ENCODE assay signal across 8 mouse cellular contexts in the genomic region with DNA sequence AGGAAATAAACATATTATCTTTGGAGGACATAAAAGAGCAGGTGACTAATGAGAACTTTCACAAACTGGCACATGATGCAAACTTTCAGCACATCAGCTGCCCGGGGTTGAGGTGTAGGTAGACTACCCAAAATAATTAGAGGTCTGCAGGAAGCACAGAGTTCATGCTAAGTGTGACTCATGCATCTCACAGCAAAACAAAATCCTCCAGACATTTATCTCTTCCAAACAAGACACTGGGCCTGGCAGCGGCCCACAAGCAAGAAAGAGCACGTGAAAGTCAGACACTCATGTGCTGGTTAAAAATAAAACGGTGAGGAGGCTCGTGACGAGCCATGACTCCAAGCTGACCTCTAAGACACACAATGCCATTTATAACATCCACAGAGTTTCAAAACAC.
A peak's percentile ranks its signal among the peaks of the same experiment; 100 is the strongest.
DNase-seq lines count a peak whose midpoint lies in the region; ATAC-seq lines count a peak whose summit lies in the region.

No protein-coding gene starts in this region.

- no peaks in the 10 kb centered on the region for H3K9me3 ChIP-seq in forebrain, embryonic 14.5 days (replicated peaks; ENCODE audit: control insufficient read depth, low read length)
- H3K9me3 ChIP-seq in midbrain, embryonic 13.5 days = no peaks in the 10 kb centered on the region
- no peaks in the 10 kb centered on the region for H3K9me3 ChIP-seq in midbrain, embryonic 15.5 days

- H3K4me2 ChIP-seq in forebrain, embryonic 14.5 days (ENCODE audit: low read length) = no peak overlapping the region
- no peak overlapping the region for H3K4me2 ChIP-seq in midbrain, embryonic 13.5 days (replicated peaks)
- no peak overlapping the region for H3K4me2 ChIP-seq in midbrain, embryonic 15.5 days

- H3K9ac ChIP-seq in forebrain, embryonic 14.5 days (ENCODE audit: low read length) = no peak overlapping the region
- no peak overlapping the region for H3K9ac ChIP-seq in midbrain, embryonic 13.5 days (replicated peaks)
- no peak overlapping the region for H3K9ac ChIP-seq in midbrain, embryonic 15.5 days

- peak; percentile 72 for DNase-seq in 3T3-L1 (ENCODE audit: low read depth, low spot score)
- peak; percentile 78 for DNase-seq in adipocyte (ENCODE audit: low spot score)
- DNase-seq in gastrocnemius, postnatal 36 days = peak; percentile 46 to 56
- DNase-seq in kidney, adult 9 months = peak; percentile 72
- no peak for DNase-seq in left cerebral cortex, postnatal 25 days (ENCODE audit: low spot score in 2 of 2)
- no peak for DNase-seq in forebrain, embryonic 14.5 days (ENCODE audit: low spot score)

- H3K4me3 ChIP-seq in forebrain, embryonic 14.5 days (ENCODE audit: low read depth, low read length) = no peak overlapping the region
- H3K4me3 ChIP-seq in midbrain, embryonic 13.5 days (replicated peaks) = no peak overlapping the region
- H3K4me3 ChIP-seq in midbrain, embryonic 15.5 days = no peak overlapping the region

- no peak overlapping the region for H3K27ac ChIP-seq in forebrain, embryonic 14.5 days (ENCODE audit: low read depth, low read length)
- H3K27ac ChIP-seq in midbrain, embryonic 13.5 days = no peak overlapping the region
- H3K27ac ChIP-seq in midbrain, embryonic 15.5 days = no peak overlapping the region

- H3K27me3 ChIP-seq in forebrain, embryonic 14.5 days (replicated peaks; ENCODE audit: control insufficient read depth, insufficient read depth, low read length) = no peaks in the 10 kb centered on the region
- H3K27me3 ChIP-seq in midbrain, embryonic 13.5 days = no peaks in the 10 kb centered on the region
- no peaks in the 10 kb centered on the region for H3K27me3 ChIP-seq in midbrain, embryonic 15.5 days (replicated peaks)

- no peaks in the 10 kb centered on the region for H3K4me1 ChIP-seq in forebrain, embryonic 14.5 days (ENCODE audit: control insufficient read depth, insufficient read depth, low read length)
- H3K4me1 ChIP-seq in midbrain, embryonic 13.5 days (replicated peaks) = no peaks in the 10 kb centered on the region
- no peaks in the 10 kb centered on the region for H3K4me1 ChIP-seq in midbrain, embryonic 15.5 days

- intact Hi-C loops in gastrocnemius, postnatal 36 days (cut with DNase I) = no loop called here
- intact Hi-C loops in left cerebral cortex, postnatal 25 days (cut with DNase I) = no loop called here

- 86% methylated on average over 6 of the region's 6 CpGs for WGBS in forebrain, embryonic 14.5 days
- 92% methylated on average over 6 of the region's 6 CpGs for whole genome bisulfite sequencing in midbrain, embryonic 13.5 days
- 85% methylated on average over 6 of the region's 6 CpGs for WGBS in midbrain, embryonic 15.5 days

- H3K36me3 ChIP-seq in forebrain, embryonic 14.5 days (ENCODE audit: control insufficient read depth, insufficient read depth, low read length) = no peaks in the 10 kb centered on the region
- H3K36me3 ChIP-seq in midbrain, embryonic 13.5 days = no peaks in the 10 kb centered on the region
- no peaks in the 10 kb centered on the region for H3K36me3 ChIP-seq in midbrain, embryonic 15.5 days (replicated peaks)

- no peak for ATAC-seq in forebrain, embryonic 14.5 days
- ATAC-seq in midbrain, embryonic 13.5 days = no peak
- ATAC-seq in midbrain, embryonic 15.5 days (replicated peaks) = no peak

Comparison
In these comparisons a context has a peak if more than half of its experiments do, and no peak if none do; other contexts are left out.
1. DNase-seq: peak in 3T3-L1 (single experiment), adipocyte (single experiment), gastrocnemius, postnatal 36 days (2 of 2) and kidney, adult 9 months (single experiment); none in left cerebral cortex, postnatal 25 days (0 of 2) and forebrain, embryonic 14.5 days (single experiment).